Mouse (Mus musculus) liver, adult 2 months (tissue): ENCODE measurements around the gene Sh3kbp1. TPM values are rescaled to one million over a fixed set of nuclear protein-coding genes. Genes with fewer than 3 reads are reported as not detected.

Experiments used
- DNase-seq: peaks from one replicate; pipeline ENCODE4 v3.0.0-alpha.2; 2011; ENCODE audit warnings: low read depth, low spot score; ENCODE audit errors: extremely low read depth
- H3K27ac ChIP-seq: fragments of 200-500 bp; replicated peaks from 2 replicates; pipeline ENCODE4 v1.5.1; 2012; ENCODE audit warnings: low read depth, mild to moderate bottlenecking, control low read depth, inconsistent platforms, low read length; ENCODE audit not compliant: insufficient read depth
- H3K27me3 ChIP-seq: fragments of 200-500 bp; 2 replicates; pipeline ENCODE4 v1.6.1; 2012; ENCODE audit warnings: mild to moderate bottlenecking, moderate library complexity, low read length, inconsistent platforms; ENCODE audit not compliant: control insufficient read depth, insufficient read depth
- H3K36me3 ChIP-seq: fragments of 200-500 bp; 2 replicates; pipeline ENCODE4 v1.6.1; 2012; ENCODE audit warnings: low read length, inconsistent platforms; ENCODE audit not compliant: control insufficient read depth, insufficient read depth
- H3K4me1 ChIP-seq: fragments of 200-500 bp; 2 replicates; pipeline ENCODE4 v1.6.1; 2011; ENCODE audit warnings: low read length; ENCODE audit not compliant: control insufficient read depth, insufficient read depth
- H3K4me3 ChIP-seq: fragments of 200-500 bp; 2 replicates; pipeline ENCODE4 v1.5.1; 2011; ENCODE audit warnings: low read depth, mild to moderate bottlenecking, control low read depth, low read length, moderate library complexity; ENCODE audit not compliant: insufficient read depth
- H3K79me2 ChIP-seq: fragments of 200-500 bp; 2 replicates; pipeline ENCODE4 v1.6.1; 2012; ENCODE audit warnings: inconsistent platforms, mild to moderate bottlenecking, low read length, moderate library complexity; ENCODE audit not compliant: control insufficient read depth, insufficient read depth
- H3K9ac ChIP-seq: fragments of 200-500 bp; 2 replicates; pipeline ENCODE4 v1.6.1; 2012; ENCODE audit warnings: low read depth, mild to moderate bottlenecking, control low read depth, inconsistent platforms, low read length
- CTCF ChIP-seq: fragments of 200-500 bp; IDR thresholded peaks from 2 replicates; pipeline ENCODE4 v1.5.1; 2011; ENCODE audit warnings: low read depth, low read length, control low read depth
- POLR2A ChIP-seq: fragments of 200-500 bp; IDR thresholded peaks from 2 replicates; pipeline ENCODE4 v1.6.1; 2011; ENCODE audit warnings: low read length, control low read depth; ENCODE audit not compliant: insufficient read depth; ENCODE audit errors: extremely low read depth
- WGBS: fragments of 180-500 bp; shearing (Covaris S2); methylation state at CpG from one replicate; pipeline ENCODE4 v1.1.7; 2018; 5-methylcytosine and 5-hydroxymethylcytosine counted together
- polyA plus RNA-seq: library from polyadenylated mRNA; depleted of rRNA; stranded (reverse); fragments of >200 nt; gene quantifications from 2 replicates; pipeline ENCODE4 v1.2.3, GENCODE M21; 2012
- total RNA-seq: library from RNA; depleted of rRNA; stranded (reverse); fragments of >200 nt; gene quantifications from 2 replicates; pipeline ENCODE4 v1.2.3, GENCODE M21; 2014

Gene Sh3kbp1
- total and polyA plus RNA-seq, 2 experiments, result 1.0 to 1.3 TPM

GRCm38 (mm10) chrX:159860841-159861530 is 233.9 kb downstream of the Sh3kbp1 start:
- no peak overlapping the region for H3K9ac ChIP-seq
- no peaks in the 10 kb centered on the region for H3K27me3 ChIP-seq
- H3K36me3 ChIP-seq, result no peaks in the 10 kb centered on the region
- no peak overlapping the region for H3K27ac ChIP-seq
- WGBS, result 85% methylated on average over 3 of the region's 3 CpGs
- DNase-seq, result no peak
- no peak overlapping the region for H3K4me3 ChIP-seq
- H3K4me1 ChIP-seq, result no peaks in the 10 kb centered on the region
- no peaks in the 10 kb centered on the region for H3K79me2 ChIP-seq
- no peak for TF ChIP-seq POLR2A

- Histone ChIP-seq H3K36me3 (no peaks in the 10 kb centered on the region), H3K79me2 (no peaks in the 10 kb centered on the region), H3K4me3 (no peak overlapping the region), H3K27me3 (no peaks in the 10 kb centered on the region), H3K27ac (no peak overlapping the region), H3K9ac (no peak overlapping the region), H3K4me1 (no peaks in the 10 kb centered on the region)
- DNase-seq, result no peak
- WGBS, result 77% methylated on average over 3 of the region's 3 CpGs
- no peak for TF ChIP-seq POLR2A
- no peak for TF ChIP-seq CTCF
These were observed 240.6 kb downstream of the Sh3kbp1 start for GRCm38 (mm10) chrX:159867660-159868059.

DNA sequence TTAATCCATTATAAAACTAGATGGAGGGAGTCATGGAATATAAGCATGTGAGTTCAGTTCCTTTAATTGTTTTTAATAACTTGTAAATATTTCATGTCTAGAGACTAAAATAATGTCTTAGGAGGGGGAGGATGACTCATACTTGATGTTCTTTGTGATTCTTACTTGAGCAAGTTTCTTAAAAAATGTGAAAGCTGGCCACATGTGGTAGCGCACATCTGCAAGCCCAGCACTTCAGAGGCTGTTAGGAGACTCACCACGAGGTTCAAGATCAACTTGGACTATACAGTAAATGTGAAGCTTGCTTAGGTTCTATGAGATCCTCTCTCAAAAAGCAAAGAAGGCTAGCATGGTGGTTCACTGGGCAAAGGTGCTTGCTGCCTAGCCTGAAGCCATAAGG is 245.4 kb downstream of the Sh3kbp1 start:
- H3K79me2 ChIP-seq, result no peaks in the 10 kb centered on the region
- no peaks in the 10 kb centered on the region for H3K4me1 ChIP-seq
- no peak for DNase-seq
- WGBS, result 80% methylated on average over 2 of the region's 2 CpGs
- H3K36me3 ChIP-seq, result no peaks in the 10 kb centered on the region
- H3K27me3 ChIP-seq, result no peaks in the 10 kb centered on the region
- no peak overlapping the region for H3K9ac ChIP-seq
- no peak overlapping the region for H3K27ac ChIP-seq
- no peak for TF ChIP-seq POLR2A
- no peak for TF ChIP-seq CTCF
- no peak overlapping the region for H3K4me3 ChIP-seq

DNA sequence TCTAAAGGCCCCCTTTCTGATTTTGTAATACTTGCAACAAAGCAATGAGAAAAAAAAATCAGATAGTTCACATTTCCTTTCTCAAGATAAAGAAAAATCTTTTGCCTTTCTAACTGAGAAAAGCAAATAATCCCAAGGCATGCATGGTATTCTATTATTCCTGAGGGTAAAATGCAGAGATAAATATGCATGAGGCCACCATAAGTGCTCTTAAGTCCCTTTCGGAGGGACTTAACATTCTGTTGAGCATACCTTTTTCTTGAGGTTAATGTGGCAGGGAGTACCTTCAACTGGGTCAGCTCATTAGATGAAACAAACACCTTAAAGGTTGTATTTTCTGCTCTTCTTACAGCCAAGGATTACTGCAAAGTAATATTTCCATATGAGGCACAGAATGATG is 250.7 kb downstream of the Sh3kbp1 start:
- H3K36me3 ChIP-seq, result no peaks in the 10 kb centered on the region
- no peak for TF ChIP-seq POLR2A
- no peak for TF ChIP-seq CTCF

GRCm38 (mm10) chrX:159879455-159879854 is 252.4 kb downstream of the Sh3kbp1 start:
- Histone ChIP-seq H3K36me3 (no peaks in the 10 kb centered on the region), H3K27ac (no peak overlapping the region), H3K79me2 (no peaks in the 10 kb centered on the region), H3K9ac (no peak overlapping the region), H3K4me1 (no peaks in the 10 kb centered on the region), H3K4me3 (no peak overlapping the region), H3K27me3 (no peaks in the 10 kb centered on the region)
- no peak for DNase-seq
- 72% methylated on average over 3 of the region's 3 CpGs for WGBS
- TF ChIP-seq POLR2A (no peak), CTCF (no peak)

More for the DNA sequence above, 250.7 kb downstream of the Sh3kbp1 start:
- Histone ChIP-seq H3K79me2 (no peaks in the 10 kb centered on the region), H3K4me1 (no peaks in the 10 kb centered on the region), H3K4me3 (no peak overlapping the region), H3K27me3 (no peaks in the 10 kb centered on the region), H3K9ac (no peak overlapping the region), H3K27ac (no peak overlapping the region)
- DNase-seq, result no peak
- 91% methylated on average over 1 of the region's 1 CpGs for WGBS

GRCm38 (mm10) chrX:159881576-159881975 is 254.5 kb downstream of the Sh3kbp1 start:
- Histone ChIP-seq H3K27ac (no peak overlapping the region), H3K36me3 (no peaks in the 10 kb centered on the region), H3K27me3 (no peaks in the 10 kb centered on the region), H3K4me1 (no peaks in the 10 kb centered on the region), H3K4me3 (no peak overlapping the region), H3K79me2 (no peaks in the 10 kb centered on the region), H3K9ac (no peak overlapping the region)
- DNase-seq, result no peak
- TF ChIP-seq POLR2A (no peak), CTCF (no peak)
- 80% methylated on average over 5 of the region's 5 CpGs for WGBS
